Mouse (Mus musculus) thymus, postnatal 25 days (tissue): Measurements from ENCODE around the gene Nfs1.
"Not testable (repeated sequence)": the region's sequence is repeated elsewhere in the genome, so short reads cannot be mapped to it uniquely, and the experiment has no call there.

Experiments used
- DNase-seq: peaks from one replicate; pipeline ENCODE4 v3.0.0; 2022

Gene Nfs1

GRCm38 (mm10) chr2:156143367-156143766, 619 bp downstream of the Nfs1 start:
- DNase-seq: no peak

- no peak for DNase-seq
Measured at GRCm38 (mm10) chr2:156142820-156143219, 1.2 kb downstream of the Nfs1 start.

- peak; percentile 12 for DNase-seq
Measured at GRCm38 (mm10) chr2:156135695-156136094, 8.3 kb downstream of the Nfs1 start.

GRCm38 (mm10) chr2:156134161-156134560, 9.8 kb downstream of the Nfs1 start:
- DNase-seq: no peak

- DNase-seq: no peak
Measured at GRCm38 (mm10) chr2:156126992-156127391, 17.0 kb downstream of the Nfs1 start, which contains the start of gene Gm28036. Gm28036 (minus strand) TSS chr2:156127092.

GRCm38 (mm10) chr2:156123731-156124130, 20.3 kb downstream of the Nfs1 start:
- no peak for DNase-seq

- DNase-seq: no peak
Measured at GRCm38 (mm10) chr2:156119566-156119965, 24.4 kb downstream of the Nfs1 start.

GRCm38 (mm10) chr2:156112080-156112423, 31.9 kb downstream of the Nfs1 start:
- not testable (repeated sequence) for DNase-seq

GRCm38 (mm10) chr2:156111358-156112079, 32.5 kb downstream of the Nfs1 start, which contains the start of the genes Cpne1 and Rbm12:
Cpne1 (minus strand) TSS chr2:156111965.
Rbm12 (minus strand) TSS chr2:156111978.
- DNase-seq: peak; percentile 97

GRCm38 (mm10) chr2:156110627-156111357, 33.2 kb downstream of the Nfs1 start:
- DNase-seq: peak; percentile 42

GRCm38 (mm10) chr2:156091926-156092325, 52.1 kb downstream of the Nfs1 start:
- no peak for DNase-seq

GRCm38 (mm10) chr2:156089799-156090198, 54.2 kb downstream of the Nfs1 start:
- DNase-seq: no peak

GRCm38 (mm10) chr2:156087391-156088110, 56.4 kb downstream of the Nfs1 start:
- DNase-seq: no peak

- no peak for DNase-seq
Measured at GRCm38 (mm10) chr2:156084541-156084940, 59.4 kb downstream of the Nfs1 start.

- no peak for DNase-seq
Measured at GRCm38 (mm10) chr2:156080391-156080790, 63.6 kb downstream of the Nfs1 start.

GRCm38 (mm10) chr2:156079674-156080073, 64.3 kb downstream of the Nfs1 start:
- no peak for DNase-seq

- DNase-seq: no peak
Measured at GRCm38 (mm10) chr2:156079183-156079560, 64.8 kb downstream of the Nfs1 start.

- no peak for DNase-seq
Measured at GRCm38 (mm10) chr2:156078421-156079182, 65.4 kb downstream of the Nfs1 start.

GRCm38 (mm10) chr2:156077461-156077860, 66.5 kb downstream of the Nfs1 start:
- DNase-seq: no peak

- DNase-seq: no peak
Measured at GRCm38 (mm10) chr2:156073725-156074124, 70.3 kb downstream of the Nfs1 start.
